Mouse (Mus musculus) adrenal gland, postnatal 25 days (tissue): ENCODE results near the gene Cenps. TPM values are rescaled to one million over a fixed set of nuclear protein-coding genes. Genes with fewer than 3 reads are reported as not detected.
A peak's percentile ranks its signal among the peaks of the same experiment; 100 is the strongest.
"Not testable (repeated sequence)": the region's sequence is repeated elsewhere in the genome, so short reads cannot be mapped to it uniquely, and the experiment has no call there.

ENCODE experiments used
- DNase-seq: peaks from one replicate; pipeline ENCODE4 v3.0.0; 2021; ENCODE audit warnings: mixed read lengths
- total RNA-seq: library from RNA; stranded (reverse); gene quantifications from 2 replicates; pipeline ENCODE4 v1.2.3, GENCODE M21; 2021

The Cenps gene
- total RNA-seq, 1 experiment from 2014 or later: 13.6 TPM

DNA sequence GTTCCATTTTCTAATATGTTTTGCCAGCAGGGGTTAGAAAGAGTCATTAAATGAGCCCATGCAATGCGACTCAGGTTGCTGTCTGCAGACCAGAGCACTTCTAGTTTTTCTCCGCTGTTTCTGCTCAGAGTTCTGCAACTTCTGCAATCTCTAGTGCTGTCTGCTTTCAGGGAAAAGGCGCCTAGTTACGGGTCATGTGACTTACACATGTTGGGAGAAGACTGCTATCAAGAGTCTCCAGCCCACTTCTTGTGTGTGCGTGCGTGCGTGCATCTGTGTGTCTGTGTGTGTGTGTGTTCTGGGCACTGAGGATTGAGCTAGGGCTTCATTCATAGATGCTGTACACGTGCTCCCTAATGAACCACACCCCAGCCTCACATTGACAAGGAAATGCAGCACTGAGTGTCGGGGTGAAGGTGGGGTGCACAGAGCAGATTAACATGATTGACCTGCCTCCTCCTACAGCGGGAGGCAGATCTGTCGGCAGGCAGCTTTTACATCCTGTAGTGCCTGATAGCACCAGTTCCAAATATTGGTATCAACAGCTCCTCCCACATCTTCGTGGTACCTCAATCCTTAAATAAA is 17.4 kb downstream of the Cenps start:
- DNase-seq: not testable (repeated sequence)

- DNase-seq: peak; percentile 87
Measured at GRCm38 (mm10) chr4:149103875-149104561, 33.4 kb downstream of the Cenps start, which contains the start of gene Dffa. Dffa (plus strand) TSS chr4:149104146.

DNA sequence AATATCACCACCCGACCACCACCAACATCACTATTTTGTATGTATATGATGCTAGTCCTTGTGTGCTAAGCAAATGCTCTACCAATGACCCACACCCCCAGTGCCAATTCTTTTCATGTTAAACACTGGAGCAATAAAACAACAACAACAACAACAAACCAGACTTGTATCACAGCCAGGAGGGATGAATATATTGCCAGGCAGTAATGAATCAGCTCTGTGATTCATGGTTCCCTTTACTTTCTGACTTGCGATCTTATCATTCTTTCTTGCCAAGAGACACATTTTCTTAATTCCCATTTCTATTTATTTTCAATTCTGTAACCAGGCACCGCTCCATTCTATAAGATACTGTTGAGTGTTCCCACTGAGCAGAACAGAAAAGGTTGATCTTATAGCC is 36.0 kb downstream of the Cenps start:
- no peak for DNase-seq

DNA sequence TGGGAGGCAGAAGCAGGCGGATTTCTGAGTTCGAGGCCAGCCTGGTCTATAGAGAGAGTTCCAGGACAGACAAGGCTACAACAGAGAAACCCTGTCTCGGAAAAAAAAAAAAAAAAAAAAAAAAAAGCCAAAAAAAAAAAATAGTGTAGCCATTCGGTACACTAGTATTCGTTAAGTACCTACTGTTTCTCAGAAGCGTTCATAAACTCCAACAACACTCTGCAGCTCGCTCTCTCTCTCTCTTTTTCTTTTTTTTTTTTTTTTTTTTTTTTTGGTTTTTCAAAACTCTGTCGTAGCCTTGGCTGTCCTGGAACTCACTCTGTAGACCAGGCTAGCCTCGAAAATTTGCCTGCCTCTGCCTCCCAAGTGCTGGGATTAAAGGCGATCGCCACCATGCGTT is 37.0 kb downstream of the Cenps start:
- DNase-seq: not testable (repeated sequence)

DNA sequence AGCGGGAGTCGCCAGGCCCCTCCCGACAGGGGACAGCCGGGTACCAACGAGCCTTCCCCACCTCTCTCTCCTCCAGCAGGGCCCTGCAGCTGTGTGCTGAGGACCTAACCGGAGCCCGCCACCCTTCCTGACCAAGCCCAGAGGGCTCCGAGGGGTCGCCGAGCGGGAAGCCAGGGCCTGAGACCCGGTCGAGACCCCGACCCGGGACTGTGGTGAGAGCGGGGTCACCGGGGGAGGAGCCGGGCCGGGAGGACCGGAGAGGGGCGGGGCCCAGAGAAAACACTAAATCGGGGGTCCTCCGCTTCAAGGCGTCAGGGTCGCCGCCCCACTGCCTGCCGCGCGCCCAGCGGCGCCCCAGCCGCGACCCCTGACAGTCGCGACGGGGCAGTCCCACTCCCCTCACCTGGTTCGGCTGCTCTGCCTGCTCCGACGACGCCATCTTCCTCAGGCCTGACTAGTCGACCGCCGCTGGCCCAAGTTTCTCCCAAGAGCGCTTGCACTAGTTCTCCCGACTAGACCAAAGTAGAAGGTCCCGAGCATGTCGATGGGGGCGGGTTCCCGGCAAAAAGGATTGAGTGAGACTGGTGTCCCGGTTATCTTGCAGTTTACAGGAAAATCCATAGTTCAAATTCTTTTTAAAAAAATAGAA is 37.9 kb downstream of the Cenps start, which contains the start of gene Pex14:
TSS of gene Pex14 (minus strand) at position 508 of the 649 bp plus-strand sequence.
- DNase-seq: peak; percentile 90

DNA sequence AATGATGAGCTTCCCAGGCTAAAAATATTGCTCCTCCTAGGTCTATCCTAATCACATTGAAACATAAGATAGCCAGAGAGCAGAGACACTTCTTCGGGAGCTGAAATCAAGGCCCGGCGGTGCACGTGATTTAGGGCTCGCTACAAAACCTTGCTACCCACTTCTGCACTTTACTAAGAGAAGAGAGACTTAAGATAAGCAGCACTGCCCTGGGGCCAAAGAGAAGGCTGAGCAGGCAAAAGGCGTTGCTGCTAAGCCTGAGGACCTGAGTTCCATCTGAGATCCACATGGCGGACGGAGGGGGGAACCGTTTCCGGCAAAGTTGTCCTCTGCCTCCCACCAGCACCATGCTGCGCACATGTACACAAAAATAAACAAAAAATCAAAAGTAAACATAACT is 38.9 kb downstream of the Cenps start:
- DNase-seq: no peak

GRCm38 (mm10) chr4:149097956-149098355 is 39.5 kb downstream of the Cenps start:
- no peak for DNase-seq

DNA sequence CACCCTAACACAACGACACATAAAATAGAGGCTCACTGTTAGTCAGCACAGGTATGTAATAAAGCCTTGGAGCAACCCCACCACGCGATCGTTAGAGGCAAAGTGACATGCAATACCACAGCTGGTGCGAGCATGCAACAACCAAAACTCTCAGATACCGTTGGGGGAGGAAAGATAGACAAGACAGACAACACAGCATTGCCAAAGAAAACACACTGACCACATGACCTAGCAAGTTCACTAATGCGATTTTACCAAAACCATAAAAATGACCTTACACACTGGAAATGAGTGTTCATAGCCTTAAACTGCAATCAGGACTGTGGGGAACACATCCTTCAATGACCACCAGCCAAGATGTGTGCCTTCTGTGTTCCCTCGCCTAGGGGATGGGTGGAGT is 46.1 kb downstream of the Cenps start:
- DNase-seq: no peak

- DNase-seq: peak; percentile 51
Measured at GRCm38 (mm10) chr4:149085381-149085780, 52.0 kb downstream of the Cenps start.

DNA sequence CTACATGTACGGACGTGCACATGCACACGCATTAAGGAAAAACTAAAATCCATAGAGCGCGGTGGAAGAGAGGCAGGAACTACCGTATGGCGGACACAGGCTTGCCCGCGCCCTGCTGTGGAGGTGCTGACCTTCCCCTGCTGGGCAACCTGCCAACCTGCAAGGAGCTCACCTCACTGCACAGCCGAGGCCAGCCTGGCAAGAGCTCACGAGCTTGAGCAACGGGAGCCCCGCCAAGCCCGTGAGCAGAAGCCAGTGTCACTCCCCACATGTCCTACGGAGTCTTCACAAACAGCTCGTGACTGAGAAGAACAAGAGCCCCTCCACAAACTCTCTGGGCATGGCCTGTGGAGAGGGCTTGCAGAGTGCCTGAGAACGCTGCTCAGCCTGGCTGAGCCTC is 55.9 kb downstream of the Cenps start:
- peak; percentile 90 for DNase-seq

DNA sequence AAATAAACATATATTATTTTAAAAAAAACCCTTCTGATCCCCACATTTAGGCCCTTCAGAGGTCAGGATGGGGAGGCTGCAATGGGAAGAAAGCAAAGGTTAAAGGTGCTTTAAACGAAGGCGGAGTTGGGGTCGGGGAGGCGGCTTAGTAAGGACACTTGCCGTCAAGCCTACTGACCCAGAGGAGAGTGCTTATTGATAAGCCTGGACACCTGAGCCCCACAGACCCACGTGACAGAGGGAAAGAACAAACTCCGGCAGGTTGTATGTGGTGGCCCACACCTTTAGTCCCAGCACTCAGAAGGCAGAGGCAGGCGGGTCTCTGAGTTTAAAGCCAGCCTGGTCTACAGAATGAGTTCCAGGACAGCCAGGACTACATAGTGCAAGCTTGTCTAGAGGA is 57.3 kb downstream of the Cenps start:
- DNase-seq: no peak

GRCm38 (mm10) chr4:149079629-149080028 is 57.8 kb downstream of the Cenps start:
- DNase-seq: no peak

GRCm38 (mm10) chr4:149078261-149078660 is 59.2 kb downstream of the Cenps start:
- DNase-seq: no peak

Other genes starting within 250 kb of the Cenps start
- gene Pex14, start 37.8 kb downstream of the Cenps start, total RNA-seq: 73.6 and 74.6 TPM in 2 replicates
- gene Dffa, start 33.5 kb downstream of the Cenps start, total RNA-seq: 24.3 and 26.2 TPM in 2 replicates
- 1.5 and 3.0 TPM in 2 replicates for gene Cort, start 10.9 kb downstream of the Cenps start, total RNA-seq
- gene Pgd, start 29.1 kb upstream of the Cenps start, total RNA-seq: 303 and 313 TPM in 2 replicates
- 182 and 199 TPM in 2 replicates for gene Kif1b, start 170.1 kb upstream of the Cenps start, total RNA-seq